Mouse (Mus musculus): ENCODE measurements around the gene Lrriq3. TPM values are rescaled to one million over a fixed set of nuclear protein-coding genes. Genes with fewer than 3 reads are reported as not detected.

The Lrriq3 gene
- 1 to 10 TPM in 1 of 2 experiments, under 1 TPM in 1; 0.46 to 1.1 TPM for total RNA-seq (2021)

DNA sequence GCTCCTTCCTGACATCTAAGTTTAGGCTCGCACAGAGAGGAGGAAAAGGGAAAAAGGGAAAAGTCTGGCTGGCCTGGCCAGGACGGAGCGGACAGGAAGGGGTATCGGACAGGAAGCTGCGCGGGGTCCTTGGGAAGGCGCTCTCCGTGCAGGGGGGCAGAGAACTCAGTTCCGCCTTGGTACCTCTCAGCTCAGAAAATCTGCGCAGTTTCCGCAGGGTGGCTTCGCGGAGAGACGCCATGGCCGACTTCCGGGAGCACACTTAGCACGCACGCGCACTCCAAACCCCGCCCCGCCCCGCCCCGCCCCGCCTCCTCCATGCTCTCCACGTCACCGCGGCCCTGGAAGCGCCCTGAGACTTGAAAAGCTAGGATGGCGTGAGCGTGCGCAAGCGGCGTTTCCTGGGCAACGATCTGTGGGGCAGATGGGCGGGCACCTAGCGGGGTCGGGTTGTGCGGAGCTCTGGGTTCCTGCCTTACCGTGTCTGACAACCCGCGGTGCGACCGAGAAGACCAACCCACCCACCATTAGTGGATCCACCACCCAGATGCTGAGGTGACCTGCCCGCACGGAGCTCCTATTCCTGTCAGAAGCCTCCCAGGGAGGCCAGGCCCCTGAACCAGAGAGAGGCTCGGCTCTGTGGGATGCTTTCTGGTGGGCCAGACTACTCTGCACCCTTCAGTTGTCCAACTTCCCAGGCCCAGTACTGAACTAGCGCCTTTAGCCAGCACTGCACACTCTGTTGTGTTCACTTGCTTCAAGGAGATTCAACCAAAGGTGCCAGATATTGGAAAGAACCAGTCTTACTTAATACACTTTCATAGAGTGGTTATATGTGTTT is at the start of gene Lrriq3, which contains the start of gene Fpgt:
Gene Lrriq3 (plus strand): TSS at position 319 of the 841 bp plus-strand sequence.
Gene Fpgt (minus strand): TSS at position 288 of the 841 bp plus-strand sequence.
- DNase-seq: peak; percentile 95
- intact Hi-C loops (cut with DNase I): loop anchor here (5.0 kb wide), 1 partner anchor 441 kb away; no protein-coding TSS in a partner anchor

DNA sequence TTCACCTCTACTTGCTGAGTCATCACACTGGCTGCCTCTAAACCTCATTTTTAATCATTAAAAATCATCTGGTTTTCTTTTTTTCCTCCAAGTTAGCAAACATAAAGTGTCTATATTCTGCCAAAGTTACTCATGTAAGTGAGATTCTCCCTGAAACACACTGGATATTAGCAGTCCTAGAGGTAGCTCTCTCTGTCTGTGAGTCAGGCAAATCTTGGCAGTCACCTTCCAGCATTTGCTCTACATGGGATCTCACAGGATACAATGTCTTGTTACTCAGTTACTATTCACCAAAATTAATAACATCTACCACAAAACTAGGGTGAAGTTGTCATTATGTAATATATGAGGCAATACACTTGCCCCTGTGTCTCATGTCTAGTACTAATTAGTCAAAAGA is 41.2 kb upstream of the Lrriq3 start:
- no peak for DNase-seq
- intact Hi-C loops (cut with DNase I): no loop called here

DNA sequence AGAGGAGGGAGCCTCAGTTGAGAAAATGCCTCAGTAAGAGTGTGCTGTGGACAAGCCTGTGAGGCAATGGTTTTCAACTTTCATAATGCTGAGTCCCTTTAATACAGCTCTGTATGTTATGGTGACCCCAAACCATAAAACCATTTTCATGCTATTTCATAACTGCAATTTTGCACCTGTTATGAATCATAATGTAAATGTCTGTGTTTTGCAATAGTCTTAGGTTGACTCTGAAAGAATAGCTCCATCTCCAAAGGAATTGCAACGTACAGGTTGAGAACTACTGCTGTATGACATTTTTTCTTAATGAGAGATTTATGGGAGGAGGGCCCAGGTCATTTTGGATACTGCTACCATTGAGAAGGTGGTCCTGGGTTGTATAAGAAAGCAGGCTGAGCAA is 40.0 kb upstream of the Lrriq3 start:
- no peak for DNase-seq
- intact Hi-C loops (cut with DNase I): no loop called here

DNA sequence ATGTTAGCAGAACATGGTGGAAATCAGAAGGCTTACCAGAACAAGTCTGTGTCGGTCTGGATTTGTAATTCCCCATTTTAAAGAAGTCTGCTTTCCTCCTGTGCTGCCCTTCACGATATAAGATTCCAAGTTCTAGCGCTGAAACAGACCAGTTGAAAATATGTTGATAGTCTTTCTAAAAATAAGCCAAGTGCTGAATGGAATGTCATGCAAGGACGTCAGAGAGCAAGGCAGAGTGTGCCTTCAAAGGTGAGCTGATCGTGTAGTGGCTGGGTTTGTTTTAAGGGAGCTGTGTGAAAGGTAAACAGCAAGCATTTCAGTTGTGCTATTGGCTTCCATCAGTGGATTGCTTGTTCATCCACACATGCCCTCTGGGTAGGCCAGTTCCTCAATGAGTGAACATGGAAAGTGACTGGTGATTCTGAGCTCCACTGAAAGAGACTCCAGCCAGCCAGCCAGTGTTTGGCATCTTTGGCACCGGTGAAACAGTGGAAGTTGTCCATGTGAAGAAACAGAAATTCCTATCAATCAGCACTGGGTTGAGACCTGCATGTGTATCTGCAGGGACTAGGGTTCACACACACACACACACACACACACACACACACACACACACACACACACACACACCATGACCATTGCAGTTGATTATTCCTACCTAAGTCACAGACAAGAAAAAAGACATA is 37.9 kb upstream of the Lrriq3 start, which contains the start of gene Tnni3k:
Gene Tnni3k (minus strand): TSS at position 177 of the 686 bp plus-strand sequence.
- intact Hi-C loops (cut with DNase I): no loop called here
- no peak for DNase-seq

DNA sequence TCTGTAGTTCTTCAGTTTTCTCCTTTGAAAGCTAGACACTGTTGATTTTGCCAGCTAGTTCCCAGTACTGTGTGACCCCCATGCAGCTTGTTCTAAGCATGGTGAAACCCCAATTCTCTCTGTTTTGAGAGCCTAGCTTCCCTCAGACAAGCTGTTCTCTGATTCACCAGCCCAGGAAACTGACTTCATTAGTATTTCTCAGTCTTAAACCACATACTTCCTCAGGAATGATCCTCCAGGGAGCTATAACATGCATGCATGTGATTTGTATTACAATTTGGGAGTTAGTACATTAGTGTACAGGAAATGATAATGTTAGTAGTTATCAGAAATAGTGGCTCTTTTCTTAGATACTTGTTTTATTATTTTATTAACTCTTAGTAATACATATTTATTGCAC is 36.6 kb upstream of the Lrriq3 start:
- DNase-seq: no peak
- intact Hi-C loops (cut with DNase I): no loop called here

DNA sequence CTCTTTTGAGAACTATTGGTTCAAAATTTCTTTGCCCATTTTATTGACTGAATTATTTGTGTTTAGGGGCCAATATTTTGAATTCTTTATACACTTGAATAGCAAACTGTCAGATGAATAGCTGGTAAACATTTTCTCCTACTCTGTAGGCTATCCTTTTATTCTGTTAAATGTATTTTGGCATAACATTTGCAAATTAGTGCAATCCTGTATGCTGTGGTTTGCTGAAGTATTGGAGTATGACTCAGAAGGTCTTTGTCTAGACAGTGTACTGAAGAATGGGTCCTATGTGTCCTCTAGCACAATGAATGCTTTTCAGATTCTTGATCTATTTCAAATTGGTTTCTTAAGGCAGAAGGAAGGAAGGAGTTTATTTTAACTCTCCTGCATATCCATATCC is 35.7 kb upstream of the Lrriq3 start:
- DNase-seq: no peak
- intact Hi-C loops (cut with DNase I): no loop called here

DNA sequence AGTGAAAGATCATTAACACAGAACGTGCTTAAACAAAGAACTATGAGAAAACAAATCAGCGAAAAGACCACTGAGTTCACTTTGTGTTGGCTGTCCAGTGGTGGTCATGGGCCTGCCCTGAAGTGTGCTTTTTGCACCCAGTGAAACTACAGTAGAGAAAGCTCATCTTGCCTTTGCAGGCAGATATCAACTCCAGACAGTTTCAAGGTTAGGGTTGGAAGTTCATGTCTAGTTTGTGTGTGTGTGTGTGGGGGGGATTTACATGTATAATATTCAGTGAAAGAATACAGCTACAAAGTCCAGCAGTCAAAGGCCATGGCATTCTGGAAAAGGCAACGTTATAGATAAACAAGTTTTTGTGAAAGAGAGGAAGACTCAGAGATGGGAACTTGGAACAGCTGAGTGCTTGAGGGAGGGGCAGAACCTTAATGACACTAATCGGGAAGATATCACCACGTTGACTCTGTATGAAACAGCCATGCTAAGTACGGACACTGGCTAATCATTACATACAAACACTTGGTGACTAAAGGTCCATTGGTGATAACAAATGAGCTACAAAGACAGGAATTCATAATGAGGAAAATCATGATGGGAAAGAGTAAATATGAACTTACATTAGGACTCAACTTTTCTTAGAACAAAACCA is 34.3 kb upstream of the Lrriq3 start:
- DNase-seq: no peak
- intact Hi-C loops (cut with DNase I): no loop called here

DNA sequence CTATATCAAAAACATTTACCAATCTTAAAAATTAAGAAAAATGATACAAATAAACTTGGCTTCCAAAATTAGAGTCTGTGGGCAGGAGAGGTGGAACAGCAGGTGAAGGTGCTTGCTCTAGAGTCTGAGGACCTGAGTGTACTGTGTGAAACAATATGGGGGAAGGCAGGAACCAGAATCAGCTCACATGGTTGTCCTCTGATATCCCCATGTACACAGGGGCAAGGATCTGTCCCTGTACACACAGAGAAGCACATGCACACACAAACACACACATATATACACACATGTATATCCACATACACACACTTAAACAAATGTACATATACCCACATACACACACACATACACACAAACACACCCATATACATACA is 33.8 kb upstream of the Lrriq3 start:
- DNase-seq: no peak
- intact Hi-C loops (cut with DNase I): no loop called here

DNA sequence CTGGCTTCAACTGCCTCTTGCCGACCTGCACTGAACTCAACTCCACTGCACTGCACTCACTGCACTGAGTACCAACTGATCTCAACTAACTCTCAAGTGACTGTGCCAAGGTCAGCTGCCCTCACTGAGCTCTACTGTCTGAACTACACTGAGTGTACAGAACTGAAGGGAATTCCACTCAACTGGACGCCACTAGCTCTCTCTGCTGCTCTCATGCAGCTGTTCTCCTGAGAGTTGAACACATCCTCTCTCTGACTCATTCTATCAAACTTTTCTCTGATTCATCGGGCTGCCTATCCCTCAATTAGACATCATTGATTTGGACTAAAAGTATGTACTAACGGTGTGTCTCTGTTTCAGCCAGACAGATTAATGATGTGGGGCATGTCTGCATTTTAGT is 15.3 kb upstream of the Lrriq3 start:
- no peak for DNase-seq
- intact Hi-C loops (cut with DNase I): no loop called here

DNA sequence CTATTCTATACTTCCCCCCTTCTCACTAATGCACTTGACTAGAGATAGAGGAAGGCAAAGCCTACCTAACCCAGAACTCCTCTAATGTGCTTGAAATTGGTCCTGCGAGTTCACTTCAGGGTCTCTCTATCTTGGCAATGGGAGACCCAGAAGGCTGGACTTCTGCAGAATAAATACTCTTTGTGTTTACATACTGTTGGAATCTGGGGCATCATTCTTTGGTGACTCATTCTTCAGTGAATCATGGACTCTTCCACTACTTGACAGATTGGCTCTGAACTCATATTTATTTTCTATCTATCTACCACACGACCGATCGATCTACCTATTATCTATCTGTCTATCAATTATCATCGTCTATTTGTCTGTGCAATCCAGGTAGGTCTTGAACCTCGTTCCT is 1.2 kb upstream of the Lrriq3 start:
- DNase-seq: no peak
- intact Hi-C loops (cut with DNase I): loop anchor here (5.0 kb wide), 1 partner anchor 440 kb away; no protein-coding TSS in a partner anchor

DNA sequence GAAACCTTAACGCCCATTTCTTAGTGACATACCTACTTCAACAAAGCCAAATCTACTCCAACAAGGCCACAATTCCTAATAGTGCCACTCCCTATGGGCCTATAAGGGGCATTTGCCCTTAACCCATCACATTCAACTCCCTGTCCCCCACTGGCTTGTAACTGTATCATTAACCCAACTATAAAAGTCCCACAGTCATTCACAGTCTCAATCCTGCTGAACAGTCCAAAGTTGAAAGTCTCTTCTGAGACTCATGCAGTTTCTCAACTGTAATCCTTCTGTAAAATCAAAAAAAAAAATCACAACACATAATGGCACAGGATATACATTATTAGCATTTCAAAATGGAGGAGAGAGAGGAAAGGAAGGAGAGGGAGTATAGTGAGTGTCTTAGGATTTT is 6.0 kb downstream of the Lrriq3 start:
- DNase-seq: no peak
- intact Hi-C loops (cut with DNase I): no loop called here

DNA sequence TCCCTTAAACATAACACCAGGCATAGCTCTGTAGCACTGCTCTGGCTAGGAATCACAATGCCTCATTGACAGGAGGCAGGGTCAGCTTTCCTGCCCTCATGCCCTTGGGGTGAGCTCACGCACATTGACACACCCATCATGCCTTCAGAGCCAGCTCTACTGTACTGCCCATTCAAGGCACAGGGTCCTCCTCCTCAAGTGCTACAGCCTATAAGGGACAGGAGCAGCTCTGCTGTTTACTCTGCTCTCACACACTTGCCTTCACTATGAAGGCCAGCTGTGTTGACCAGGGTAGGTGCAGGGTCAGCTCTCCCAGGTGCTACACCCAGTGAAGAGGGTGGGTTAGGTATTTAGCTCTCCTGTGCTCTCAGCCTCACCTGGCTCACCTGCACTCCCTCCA is 12.7 kb downstream of the Lrriq3 start:
- intact Hi-C loops (cut with DNase I): no loop called here

DNA sequence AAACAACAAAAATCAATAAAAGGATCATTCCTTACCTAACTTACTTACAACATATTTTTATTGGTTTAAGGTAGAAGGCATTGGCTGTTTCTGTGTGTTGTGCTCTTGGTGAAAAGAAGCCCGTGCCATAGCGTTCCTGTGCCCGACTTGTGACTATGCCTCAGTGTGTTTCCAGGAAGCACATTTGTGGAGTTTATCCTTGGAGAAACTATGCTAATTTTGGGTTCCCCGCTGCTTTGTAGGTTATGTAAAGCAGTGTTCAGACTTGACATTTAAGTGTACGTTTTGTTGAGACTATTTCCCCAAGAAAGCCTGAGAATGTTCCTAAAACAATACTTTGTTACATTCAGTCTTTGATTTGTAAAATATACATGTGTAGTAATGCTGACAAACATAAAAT is 44.5 kb downstream of the Lrriq3 start:
- intact Hi-C loops (cut with DNase I): no loop called here
- DNase-seq: no peak

More for the DNA sequence above, 12.7 kb downstream of the Lrriq3 start:
- DNase-seq: no peak

DNA sequence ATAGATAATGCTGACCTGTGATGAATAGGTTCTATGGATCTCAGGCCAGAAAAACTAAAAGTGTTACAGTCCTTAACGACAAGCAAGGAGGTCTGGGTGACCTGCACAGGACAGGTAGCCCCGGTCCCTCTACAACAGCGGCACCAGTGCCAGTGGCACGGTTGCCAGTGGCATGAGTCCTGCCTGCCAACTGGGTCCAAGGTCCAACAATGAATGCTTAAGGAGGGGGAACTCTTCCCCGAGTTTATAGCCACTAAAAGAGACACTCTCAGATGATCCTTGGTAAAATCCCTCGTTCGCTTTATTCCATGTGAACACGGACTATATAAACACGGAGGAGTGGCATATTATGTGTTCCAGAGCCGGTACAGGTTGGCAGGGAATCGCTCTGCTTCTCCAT is 47.8 kb downstream of the Lrriq3 start:
- no peak for DNase-seq
- intact Hi-C loops (cut with DNase I): no loop called here

DNA sequence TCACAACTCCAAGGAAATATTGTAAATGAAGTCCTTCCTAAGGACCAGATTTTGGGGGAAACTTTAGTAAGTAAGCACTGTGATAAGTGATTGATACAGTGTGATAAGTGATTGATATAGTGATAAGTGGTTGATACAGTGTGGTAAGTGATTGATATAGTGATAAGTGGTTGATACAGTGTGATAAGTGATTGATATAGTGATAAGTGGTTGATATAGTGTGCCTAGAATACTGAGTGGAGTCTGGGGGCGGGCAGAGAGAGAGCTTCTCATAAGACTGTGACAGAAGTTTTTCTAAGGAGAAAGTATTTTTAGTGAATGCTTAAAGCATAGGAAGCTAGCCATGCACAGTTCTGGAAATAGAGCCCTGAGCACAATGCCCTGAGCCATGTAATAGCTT is 51.1 kb downstream of the Lrriq3 start:
- intact Hi-C loops (cut with DNase I): no loop called here
- DNase-seq: no peak

DNA sequence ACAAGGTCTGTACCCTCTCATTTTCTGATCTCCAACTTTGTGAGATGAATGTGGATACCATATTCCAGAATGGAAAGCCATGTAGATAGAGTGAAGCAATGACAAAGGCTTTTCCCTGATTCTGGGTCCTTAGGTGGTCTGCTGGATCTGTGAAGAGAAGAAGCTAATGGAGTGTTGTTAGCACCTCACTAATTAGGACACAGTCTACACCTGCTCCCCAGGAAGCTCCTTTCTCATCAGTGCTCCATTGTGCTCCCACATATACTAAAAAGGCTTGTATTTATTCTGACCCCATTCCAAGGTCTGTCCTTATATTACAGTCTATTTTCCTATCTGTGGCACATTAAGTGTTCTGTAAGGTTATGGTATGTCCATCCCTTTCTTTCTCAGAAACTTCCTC is 68.6 kb downstream of the Lrriq3 start:
- intact Hi-C loops (cut with DNase I): no loop called here

DNA sequence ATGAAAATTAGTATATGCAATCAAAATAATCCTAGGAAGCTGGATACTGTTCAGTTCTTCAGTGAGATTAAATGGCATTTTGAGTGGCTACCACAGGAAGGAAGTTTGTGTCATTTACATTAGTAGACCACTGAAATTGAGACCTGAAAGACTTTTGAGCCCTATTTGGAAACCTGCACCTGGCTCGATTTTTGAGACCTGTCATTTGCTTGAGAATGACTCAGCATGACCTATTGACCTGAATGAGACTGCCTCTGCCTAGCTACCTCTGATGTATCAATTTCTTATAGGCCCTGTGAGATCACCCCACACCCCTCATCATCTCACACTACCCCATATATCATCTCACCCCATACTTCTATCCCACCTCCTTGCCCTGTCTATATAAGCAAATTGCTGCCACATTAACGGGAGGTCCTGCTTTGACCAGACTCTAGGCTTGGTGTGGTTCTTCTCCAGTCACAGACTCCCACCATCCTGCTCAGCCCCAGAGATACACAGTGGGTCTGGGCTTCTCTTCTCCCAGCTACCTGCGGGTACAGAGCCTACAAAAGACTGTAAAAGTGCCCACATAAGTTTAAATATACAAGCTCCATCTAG is 87.2 kb downstream of the Lrriq3 start:
- no peak for DNase-seq
- intact Hi-C loops (cut with DNase I): no loop called here

More for the DNA sequence above, 68.6 kb downstream of the Lrriq3 start:
- no peak for DNase-seq

DNA sequence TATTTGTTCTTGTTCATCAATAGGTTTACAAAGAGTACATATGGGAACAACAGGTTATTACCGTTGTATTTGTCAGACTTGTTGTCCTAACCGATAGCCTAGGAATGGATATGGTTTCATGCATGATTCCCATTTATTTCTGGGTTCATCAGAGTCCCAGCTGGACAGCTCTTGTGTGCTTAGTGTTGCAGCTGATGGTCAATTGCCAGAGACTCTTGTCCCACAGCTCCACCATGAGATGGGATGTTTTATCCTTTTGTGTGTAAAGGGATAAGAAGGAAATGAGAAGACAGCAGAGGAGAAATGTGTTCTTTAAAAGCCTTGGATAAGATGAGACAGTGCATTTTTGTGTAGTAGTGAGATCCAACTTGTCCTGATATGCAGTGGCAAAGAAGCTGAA is 93.2 kb downstream of the Lrriq3 start:
- no peak for DNase-seq
- intact Hi-C loops (cut with DNase I): no loop called here

DNA sequence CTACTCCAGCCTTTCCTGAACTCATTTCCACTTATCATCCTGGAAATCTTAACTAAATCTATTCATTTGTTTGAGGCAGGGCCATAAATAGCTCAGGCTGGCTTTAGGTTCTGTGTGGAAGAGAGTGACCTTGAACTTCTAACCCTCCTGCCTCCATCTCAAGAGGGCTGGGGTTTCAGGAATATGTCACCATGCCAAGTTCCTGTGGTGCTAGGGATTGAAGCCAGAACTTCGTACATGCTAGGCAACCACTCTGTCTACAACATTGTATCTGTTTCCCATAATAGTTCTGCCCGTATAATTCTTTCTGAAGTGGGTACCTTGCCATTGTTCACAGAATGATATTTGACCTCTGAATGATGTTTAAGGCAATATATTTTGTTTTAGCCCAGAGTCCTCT is 95.6 kb downstream of the Lrriq3 start:
- peak; percentile 3 for DNase-seq
- intact Hi-C loops (cut with DNase I): no loop called here

DNA sequence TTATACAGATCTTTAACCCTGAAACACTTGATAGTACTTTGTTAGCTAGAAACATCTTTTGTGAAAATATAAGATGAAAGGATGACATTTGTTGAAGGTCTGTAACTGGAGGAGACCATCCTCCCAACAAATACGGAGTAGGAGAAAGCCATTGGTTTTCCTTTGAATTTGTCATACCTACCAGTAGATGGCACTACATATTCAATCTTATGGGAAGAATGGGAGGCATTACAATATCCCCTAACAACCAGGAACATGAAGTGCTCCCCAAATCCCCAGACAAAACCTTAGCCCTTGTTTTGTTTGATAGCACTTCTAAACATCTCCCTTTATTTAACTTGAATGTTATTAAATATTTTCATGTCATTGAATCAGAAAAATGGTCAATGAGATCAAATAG is 141.7 kb downstream of the Lrriq3 start:
- DNase-seq: no peak
- intact Hi-C loops (cut with DNase I): loop anchor here (5.0 kb wide), 1 partner anchor 1327 kb away; the partner anchor contains the start of gene Negr1

DNA sequence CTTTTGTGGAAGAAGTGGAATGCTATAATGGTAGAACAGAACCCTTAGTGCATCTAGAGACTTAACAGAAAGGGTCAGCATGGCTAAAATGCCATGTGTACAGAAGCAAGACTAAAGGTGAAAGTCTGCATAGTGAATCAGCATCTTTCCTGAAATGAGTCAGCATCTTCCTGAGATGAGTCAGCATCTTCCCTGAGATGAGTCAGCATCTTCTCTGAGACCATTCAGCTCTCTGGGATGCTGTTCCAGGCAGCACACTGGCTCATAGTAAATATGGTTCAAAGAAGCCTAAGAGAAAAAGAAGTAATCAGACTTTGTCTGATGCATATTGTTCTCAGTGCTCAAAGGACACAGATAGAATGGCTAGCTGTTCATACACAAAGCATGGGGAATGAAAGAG is 142.3 kb downstream of the Lrriq3 start:
- intact Hi-C loops (cut with DNase I): loop anchor here (5.0 kb wide), 1 partner anchor 1327 kb away; the partner anchor contains the start of gene Negr1

More for the DNA sequence above, 142.3 kb downstream of the Lrriq3 start:
- no peak for DNase-seq
